Mouse (Mus musculus): Measurements from ENCODE around the gene Insm1.

Insm1 gene

DNA sequence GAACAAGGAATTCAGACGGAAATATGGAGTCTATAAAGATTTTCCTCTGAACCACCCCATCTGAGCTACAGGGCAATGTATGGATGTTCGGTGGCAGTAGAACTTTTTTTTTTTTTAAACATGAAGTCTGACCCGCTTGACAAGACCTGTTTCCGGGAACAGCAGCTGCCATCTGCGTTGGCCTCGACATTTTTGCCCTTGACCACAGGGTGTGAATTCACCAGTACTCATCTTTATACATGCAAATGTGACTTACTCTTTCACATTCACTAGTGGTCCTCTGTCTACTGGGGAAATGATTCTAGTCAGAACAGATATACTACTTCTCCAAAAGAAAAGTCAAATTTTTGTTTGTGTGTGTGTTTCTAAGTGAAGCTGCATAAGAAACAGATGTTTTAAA is 4.1 kb downstream of the Insm1 start:
- no peak for DNase-seq

DNA sequence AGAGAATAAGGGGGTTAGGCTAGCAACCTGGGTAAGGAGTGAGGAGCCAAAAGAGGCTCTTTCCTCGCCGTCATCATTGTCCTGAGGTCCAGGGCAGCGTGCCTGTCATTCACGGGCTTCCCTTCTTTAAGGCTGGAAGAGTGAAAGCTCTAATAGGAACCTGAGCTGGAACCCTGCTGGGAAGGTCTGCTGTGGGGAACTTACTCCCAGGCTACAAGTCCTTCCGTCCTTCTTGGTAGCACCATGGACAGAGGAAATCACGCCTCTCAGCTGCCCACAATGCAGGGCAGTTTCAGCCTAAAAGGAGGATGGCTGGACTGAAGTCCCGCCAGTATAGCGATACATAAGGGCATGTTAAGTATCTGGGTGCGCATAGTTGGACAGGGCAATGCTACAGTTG is 4.8 kb downstream of the Insm1 start:
- DNase-seq, result peak in 1 of 2 experiments; percentile 25

DNA sequence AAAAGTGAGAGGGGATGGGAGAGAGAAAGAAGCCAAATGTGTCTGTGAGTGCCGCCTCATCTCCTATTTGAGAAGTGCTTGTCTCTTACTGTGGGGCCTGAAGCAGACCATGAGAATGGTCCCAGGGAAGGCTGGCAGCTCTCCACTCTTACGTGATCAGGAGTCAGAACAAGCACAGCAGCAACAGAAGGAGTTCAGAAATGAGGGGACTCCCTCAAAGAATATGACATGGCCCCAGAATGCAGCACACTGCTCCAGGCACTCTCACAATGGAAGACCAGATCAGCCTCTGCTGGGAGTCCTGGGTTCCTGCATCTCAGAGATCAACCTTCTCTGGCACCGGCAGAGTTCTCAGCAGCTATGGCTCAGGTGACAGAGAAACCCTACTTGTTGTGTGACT is 5.9 kb downstream of the Insm1 start:
- DNase-seq, result no peak

DNA sequence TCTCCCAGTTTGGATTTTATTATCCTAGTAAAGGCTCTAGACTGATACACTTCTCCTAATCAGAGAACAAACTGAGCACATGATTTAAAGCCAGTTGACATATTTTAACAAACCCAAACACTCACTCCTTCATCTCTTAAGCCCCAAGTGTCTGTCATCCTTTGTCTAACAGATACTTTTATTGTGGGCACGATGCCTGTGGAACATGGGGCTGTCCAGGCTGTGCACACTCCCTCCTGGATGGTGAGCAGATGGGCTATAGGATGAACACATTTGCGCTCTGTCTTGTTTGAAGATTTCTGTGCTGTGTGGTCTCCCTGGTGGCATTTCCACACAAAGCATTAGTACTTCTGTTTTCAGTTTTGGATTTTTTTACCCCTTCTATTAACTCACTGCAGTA is 6.7 kb downstream of the Insm1 start:
- no peak for DNase-seq

DNA sequence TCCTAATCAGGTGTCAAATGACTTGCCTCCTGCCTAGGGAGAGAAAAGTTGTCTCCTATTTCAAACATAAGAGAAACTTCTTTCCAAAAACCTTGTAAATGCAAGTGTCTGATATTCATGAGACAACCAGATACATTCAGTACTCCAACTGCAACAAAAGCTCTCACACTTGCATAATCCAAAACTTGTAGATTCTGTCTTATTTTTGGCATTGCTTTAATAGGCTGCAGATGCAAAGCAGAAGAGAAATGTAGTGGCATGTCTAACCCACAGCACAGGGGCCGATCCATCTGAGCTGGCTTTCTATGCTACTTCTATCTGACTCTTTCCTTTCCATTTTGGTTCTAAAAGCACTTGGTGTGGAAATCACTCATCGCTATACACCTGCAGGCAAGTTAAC is 9.8 kb downstream of the Insm1 start:
- no peak for DNase-seq

DNA sequence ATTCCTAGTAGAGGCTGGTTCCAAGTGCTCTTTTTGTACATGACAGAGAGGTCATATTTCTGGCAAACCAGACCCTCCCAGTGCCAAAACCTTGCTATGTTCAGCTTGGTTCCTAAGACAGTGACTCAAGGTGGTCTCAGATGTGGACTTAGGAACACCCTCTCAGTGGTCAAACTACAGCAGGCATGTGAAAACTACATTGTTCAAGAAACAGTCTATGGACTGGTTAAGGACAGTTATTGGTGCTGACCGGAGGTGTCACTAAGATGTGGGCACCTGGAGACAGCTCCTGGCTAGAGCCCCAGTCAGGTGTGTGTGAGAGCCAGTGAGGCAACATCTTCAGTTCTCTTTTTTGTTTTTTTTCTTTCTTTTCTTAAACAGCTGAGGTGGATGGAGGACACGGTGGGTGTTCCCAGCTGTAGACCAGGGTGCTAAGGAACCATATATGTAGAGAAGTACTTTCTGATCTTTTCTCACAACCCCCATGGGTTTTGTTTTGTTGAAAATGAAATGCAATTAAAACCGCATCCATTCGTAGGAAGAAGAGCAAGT is 17.6 kb downstream of the Insm1 start:
- DNase-seq, result no peak

DNA sequence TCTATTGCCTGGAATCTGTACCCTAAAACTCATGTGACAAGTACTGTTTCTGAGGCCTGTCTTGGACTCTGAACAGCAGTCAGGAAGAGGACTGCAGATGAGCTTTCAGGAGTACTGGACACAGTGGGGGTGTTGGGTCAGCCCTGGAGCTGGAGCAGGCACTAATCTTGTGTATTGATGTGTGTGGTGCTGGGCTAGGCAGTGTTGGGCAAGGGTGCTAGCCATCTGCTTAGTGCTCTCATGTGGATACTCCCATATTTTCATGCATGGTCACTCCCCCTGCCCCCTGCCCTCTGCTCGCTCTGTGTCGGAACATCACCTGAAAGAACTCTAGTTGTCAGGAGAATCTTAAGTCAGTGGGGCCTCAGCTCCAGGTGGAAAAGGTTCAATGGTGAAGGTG is 22.3 kb downstream of the Insm1 start:
- no peak for DNase-seq

DNA sequence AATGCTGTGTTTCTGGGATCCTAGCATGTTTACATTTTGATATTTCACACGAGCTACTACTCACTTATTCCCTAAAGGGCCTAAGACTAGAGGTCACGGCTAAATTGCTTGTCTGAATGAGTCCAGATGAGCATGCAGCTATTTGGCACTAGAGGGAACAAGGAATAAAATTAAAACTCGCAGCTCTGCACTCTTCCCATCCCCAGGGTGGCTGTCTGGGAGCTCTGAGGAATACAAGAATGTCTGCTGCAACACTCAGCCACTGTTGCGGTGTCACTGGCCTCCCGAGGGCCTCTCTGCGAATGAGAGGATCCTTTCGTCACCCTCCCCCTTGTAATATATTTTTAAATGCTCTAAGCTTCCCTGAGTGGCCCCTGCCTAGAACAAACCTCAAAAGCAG is 23.7 kb downstream of the Insm1 start:
- no peak for DNase-seq

DNA sequence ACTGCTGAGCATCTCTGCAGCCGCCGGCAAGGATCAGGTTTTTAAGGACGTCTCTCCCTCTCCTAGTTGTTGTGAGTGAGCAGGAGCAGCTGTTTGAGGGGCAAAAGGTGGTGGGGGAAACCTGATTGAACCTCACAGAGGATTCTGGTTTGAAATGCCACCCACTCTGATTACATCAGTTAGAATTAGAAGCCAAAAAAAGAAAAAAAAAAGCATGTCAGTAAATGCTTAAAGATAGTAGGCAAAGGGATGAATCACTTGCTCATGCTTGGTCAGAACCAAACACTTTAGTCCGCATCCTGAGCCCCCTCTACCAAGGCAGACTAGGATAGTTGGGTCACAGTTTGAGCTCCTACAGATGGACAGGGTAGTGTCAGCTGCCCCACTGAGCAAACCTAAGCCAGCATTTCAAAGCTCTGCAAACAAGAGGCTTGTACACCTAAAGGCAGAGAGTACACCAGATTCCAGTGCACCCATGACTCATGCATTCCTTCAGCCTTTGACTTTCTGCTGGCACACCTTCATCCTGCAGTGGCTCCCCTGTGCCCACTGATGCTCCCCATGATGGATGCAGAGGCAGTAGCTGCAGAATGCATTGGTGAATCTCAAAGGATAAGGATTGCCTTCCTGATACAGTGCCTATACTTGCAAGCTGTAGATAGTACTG is 24.8 kb downstream of the Insm1 start:
- DNase-seq, result no peak

DNA sequence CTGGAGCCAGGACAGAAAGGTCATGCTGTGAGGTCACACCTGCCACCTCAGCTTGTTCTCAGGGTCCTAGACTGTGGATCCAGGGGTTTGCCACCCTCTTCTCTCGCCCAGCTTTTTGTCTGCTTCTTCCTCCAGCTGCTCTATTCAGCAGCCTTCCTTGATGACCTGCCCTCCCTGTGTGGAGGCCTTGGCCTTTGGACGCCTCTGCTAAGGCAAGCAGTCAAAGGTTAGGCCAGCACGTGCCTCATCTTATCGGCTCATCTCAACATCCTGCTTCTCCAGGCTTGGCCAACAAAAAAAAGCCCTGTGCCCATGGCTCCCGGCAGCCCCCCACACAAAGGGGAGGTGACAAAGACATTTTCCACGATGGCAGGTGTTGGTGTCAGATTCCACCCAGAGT is 25.9 kb downstream of the Insm1 start:
- DNase-seq, result no peak

DNA sequence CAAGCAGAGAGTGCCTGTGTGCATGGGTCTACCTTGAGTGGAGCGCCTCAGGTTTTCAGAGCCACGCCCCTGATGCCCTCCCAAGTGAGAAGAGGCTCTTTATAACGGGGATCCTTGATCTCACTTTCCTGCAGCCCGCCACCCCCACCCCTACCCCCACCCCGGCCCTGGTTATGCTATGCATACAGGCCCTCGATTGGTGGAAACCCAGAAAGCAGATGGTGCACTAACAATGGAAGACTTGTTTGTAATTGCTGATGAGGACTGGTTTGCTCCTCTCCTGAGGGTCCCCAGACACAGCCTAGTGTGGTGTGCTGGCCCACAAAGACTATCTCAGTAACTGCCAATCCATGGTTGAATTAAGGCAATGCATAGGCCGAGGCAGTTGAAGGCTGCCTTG is 27.3 kb downstream of the Insm1 start:
- no peak for DNase-seq

DNA sequence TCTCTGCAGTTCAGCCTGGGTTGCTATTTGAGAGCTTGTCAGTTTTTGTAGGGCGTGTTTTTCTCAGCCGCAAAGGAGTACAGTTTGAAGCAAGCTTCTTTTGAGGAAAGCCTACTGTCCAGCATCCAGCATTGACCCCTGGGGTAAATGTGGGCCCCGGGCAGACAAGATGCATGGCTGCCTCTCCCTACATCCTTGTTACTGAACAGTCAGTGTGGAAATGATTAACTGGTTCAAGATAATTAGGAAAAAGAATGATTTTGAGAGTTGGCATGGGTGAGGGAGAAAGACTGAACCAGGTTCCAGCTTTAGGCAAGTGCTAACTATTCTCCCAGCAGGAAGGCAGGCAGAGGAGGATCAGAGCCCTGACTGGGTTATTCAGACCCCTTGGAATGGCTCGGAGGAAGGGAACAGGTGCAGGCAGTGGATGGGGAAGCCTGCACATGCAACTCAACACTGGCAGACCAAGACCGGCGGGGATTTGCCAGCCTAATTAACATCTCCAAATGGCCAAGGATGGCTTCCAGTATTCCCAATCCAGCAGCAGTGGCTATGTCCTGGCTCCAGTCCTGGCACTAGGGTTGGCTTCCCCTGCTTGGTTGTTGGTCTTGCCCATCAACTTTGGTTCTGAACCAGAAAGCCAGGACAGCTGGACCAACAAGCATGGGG is 28.6 kb downstream of the Insm1 start:
- DNase-seq, result no peak

DNA sequence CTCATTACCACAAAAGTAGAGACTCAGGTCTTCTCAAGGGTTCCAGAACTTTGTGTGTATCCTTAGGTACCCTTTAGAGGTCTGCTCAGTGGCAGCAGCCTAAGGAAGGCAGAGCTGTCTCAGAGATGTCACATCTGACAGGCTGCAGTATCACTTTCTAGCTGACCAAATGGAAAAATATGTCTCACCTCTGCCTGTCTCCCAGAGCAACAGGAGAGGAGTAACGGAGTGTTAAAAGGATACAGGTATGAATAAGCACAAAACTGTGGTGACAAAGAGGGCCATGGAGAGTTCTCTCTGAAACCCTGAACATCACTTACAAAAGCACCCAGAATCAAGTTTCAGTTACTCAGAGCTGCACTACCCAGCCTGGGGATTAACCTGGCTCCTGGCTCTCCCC is 32.7 kb downstream of the Insm1 start:
- no peak for DNase-seq

DNA sequence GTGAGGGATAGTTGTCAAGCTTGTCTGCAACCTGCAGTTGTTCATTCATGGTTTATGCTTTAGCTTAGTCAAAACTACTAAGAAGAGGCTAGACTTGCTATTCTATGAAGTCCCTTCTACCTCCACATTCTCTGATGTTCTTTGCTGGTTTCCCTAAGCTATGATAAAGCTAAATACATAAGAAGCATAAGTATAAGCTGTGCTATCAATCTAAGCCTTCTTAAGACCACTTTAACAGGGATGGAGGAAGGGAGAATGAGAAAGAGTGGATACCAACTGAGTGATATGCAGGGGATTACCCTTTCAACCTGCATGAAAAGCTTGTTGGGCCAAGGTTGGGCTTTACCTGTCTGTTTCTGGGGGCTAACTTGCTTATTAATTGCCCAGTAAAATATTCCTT is 33.9 kb downstream of the Insm1 start:
- no peak for DNase-seq

DNA sequence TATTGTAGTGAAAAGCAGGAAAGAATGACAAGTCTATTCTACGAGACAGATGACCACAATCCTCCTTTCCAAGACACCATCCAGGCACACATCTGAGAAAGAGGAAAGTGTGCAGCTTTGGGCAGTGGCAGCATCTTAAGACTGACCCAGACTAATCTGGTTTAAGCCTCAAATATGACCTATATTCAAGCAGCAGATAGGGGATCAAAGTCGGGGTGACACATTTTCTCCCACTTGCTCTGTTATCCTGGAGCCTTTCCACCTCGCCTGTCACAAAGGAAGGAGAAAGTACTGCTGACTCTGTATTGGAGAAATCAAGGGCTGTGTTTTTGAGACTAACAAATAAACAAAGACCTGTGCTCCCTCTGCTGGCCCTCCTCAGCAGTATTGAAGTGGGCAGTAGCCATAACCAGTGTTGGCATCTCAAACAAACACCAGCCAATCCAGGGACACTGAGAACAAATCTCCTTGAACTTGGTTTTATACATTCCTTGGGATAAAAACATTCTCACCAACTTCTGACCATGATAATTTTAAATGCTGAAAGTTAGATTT is 34.7 kb downstream of the Insm1 start:
- DNase-seq, result no peak

DNA sequence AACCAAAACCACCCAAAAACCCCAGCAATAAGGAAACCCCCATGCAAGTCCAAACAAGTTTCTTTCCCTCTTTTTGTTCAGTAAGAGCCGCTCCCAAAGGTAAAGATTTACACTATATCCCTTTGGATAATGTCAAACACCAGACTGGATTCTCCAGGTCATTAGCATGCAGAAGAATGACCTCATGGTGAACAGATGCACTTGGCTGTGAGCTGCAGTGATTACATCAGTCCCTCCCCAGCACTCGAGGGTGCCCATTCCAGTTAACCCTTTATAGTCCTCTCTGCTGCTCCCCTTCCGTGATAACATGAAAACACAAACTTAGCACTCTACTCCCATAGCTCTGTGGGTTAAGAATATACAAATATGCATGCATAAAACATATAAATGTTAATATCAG is 35.3 kb downstream of the Insm1 start:
- peak in 1 of 2 experiments; percentile 3 for DNase-seq

DNA sequence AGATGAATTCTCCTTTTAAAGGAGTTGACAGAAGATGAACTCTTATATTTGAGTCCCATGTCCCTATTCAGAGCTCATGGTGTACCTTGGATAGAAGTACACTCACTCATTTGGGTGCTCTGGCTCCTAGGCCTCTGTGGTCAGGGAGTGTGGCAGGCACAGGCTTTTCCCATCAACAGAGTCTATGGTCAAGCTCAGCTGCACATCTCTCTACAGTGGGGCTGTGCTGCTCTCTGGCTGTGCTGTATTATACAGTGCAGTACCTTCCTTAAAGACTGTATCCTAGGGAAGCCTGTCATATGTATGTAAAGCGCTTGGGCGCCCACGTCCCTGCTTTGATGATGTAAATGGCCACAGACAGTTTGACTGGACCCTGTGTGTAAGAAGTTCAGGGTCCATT is 35.9 kb downstream of the Insm1 start:
- DNase-seq, result no peak

DNA sequence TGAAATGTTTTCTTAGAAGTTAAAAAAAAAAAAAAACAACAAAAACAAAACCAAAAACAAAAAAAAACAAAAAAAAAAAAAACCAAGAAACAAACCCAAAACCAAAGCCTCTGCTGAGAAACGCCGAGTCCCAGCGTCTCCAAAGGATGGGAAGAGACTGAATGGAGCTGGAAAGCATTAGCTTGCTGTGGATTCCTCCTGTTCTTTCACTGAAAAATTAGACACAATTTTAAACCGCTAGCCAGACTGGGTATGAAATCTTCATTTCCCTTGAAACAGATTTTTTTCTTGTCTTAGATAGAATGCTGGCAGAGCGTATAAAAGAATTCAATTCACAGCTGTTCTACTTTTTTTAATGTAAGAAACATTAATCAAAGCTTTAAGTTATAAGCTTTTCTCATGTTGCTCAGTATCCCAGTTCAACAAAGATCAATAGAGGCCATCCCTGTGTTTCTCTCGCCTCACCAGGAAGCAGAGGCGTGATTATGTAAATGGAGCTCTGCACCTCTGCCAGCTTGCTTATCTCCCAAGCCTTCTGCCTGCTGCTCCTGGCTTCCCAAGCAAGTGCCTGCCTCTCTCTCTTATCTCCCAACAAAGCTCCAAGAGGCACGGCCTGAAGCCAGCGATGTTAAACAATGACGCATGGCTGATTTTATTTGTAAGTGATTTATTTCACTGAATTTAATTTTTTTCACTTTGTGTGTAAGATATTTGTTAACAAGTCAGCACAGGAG is 37.2 kb downstream of the Insm1 start:
- peak in 1 of 2 experiments; percentile 5 for DNase-seq

DNA sequence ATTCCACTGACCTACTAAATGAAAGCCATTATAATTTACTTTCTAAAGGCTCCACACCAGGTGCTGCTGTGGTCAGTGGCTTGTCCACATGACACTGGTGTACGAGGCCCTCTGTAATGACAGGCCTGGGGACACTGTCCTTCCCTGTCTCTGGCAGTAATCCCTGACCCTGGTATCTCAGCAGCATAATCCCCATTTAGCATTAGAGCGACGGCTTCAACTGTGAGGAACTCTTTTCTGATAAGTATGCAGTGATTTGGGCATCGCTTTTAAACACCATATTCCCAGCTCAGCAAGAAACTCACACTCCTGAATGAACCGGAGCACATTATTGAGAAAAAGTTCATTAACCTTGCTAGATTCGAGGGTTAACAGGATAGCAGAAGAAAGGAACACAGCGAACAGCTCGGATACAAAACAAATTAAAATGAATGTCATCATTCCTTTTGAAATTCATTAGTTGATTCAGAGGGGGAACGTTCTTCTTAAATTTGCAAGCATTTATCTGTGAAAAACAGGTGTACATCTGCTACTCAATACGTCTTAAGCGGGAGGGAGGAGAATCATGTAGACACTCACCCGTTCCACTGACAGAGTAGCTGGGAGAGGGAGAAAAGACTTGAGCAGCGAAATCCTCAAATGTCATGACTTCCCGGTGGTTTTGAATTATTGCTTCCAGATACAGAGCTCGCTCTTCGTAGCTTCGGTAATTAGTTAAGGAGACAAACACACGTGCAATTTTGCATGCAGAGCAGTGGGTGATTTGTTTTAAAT is 38.3 kb downstream of the Insm1 start:
- DNase-seq, result no peak

DNA sequence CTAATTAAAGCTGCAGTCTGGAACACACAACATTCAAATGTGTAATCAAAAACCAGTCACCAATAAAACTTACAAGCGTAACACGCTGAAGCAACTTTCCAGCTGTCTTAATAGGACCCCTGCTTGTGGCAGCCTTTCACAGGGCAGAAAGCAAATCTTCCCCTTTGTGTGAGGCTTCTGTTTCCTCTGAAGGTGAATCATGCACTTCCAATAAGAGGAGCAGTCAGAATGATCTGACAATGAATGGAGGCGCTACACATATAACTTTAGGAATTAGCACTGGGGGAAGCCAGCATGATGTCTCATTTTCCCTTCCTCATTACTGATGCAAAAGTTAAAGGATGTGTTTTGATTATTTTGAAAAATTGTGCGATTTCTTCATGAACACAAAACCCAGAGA is 39.4 kb downstream of the Insm1 start:
- no peak for DNase-seq

DNA sequence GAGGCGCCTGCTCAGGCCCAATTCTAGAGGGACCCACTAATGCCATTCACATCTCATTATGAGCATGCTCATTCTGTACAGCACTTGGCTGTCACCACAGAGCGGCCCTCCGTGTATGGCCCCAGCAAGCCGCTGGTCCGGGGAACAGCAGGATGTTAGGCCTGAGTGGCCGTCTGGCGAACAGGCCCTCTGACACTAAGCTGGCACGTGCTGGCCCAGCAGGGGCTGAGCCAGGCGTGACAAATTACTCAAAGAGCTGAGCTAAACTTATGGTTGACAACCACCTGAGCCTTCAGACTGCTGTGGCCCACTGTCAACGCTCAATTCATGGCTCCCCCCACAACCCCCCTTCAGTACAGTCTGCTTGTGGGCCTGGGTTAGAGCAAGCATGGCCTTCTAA is 40.5 kb downstream of the Insm1 start:
- DNase-seq, result no peak

DNA sequence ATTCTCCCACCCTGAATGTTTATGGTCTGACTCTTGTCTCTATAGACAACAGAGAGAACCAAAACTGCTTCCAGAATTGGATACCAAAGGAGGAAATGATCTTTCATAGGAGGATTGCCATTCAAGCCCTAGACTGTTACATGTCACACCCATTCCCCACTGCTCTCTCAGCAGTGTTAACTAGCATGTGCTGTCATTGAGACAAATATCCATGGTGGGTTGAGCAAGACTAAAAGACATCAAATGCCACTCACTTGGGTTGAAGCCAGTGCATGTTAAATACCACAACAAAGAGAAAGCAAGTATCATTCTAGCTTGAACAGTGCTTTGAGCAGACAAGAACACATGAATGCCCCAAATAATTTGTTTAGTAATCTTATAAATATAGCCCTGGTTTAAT is 41.2 kb downstream of the Insm1 start:
- no peak for DNase-seq

DNA sequence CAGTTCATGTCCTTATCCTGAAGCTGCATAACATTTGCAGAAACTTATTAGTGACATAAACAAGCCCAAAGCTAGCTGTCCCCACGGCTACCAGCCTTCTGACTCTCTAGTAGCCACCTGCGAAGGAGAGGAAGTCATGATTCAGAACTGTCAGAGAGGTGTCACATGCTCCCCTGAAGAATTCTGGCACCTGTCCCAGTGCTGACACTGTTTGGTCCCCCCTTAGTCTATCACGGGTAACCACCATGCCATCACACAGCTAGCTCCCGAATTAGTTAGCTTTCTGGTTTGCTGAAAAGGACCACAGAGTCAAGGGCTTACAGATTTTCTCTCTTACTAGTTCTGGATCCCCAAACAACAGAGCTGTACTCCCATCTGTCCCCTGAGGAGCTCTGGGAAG is 43.3 kb downstream of the Insm1 start:
- DNase-seq, result peak in 1 of 2 experiments; percentile 10
